Mouse (Mus musculus): ENCODE data around the gene Cnot6l.

DNA sequence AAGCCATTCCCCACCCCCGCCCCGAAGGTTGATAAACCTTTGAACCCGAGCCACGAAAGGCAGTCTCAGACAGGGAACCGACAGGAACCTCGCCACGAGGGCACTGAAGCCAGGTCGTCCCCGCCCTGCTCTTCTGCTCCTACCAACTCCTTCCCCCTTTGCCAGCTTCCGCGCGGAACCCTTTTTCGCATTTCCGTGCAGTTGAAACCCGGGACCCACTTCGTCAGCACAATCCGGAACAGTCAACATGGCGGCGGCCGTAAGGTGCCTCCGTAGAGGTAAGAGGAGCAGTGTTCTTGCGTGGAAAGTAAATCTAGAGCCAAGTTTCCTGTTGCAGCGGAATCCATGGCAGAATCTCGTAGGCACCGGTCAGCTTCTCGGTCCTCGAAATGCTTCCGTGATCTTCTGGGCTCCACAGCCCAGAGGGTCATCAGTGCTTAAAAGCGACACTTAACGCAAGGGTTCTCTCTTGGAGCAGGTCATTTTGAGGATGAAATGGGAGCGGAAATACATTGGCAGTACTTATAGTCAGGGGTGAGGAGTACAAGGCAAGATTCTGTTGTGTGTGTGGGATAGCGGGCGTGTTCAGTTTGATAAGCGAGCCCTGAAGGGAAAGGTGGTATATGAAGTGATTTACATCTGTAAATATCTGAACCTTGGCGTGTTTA lies 46.1 kb upstream of the Cnot6l start:
- no peak for TF ChIP-seq CTCF (IDR thresholded peaks at IDR 0.05)
- TF ChIP-seq POLR2A (IDR thresholded peaks at IDR 0.05; ENCODE audit: insufficient read depth, low read depth, low read length): peak; percentile 97
- peak; percentile 93 for TF ChIP-seq EP300 (IDR thresholded peaks at IDR 0.05; ENCODE audit: insufficient read depth, low read depth, low read length)

Measured in heart, adult 2 months (tissue).